Mouse (Mus musculus) midbrain, embryonic 14.5 days (tissue): ENCODE results near the gene Rsph4a. TPM values are rescaled to one million over a fixed set of nuclear protein-coding genes. Genes with fewer than 3 reads are reported as not detected.

Experiments used
- ATAC-seq: fragments of 200-750 bp; cut with Nextera tagmentation; 2 replicates; pipeline ENCODE4 v1.8.0; 2017; ENCODE audit warnings: moderate number of reproducible peaks, moderate library complexity; ENCODE audit not compliant: low FRiP score, low TSS enrichment
- DNase-seq: peaks from one replicate; pipeline ENCODE4 v3.0.0-alpha.2; 2015
- H3K27ac ChIP-seq: fragments of 300-500 bp; sonication (generic); replicated peaks from 2 replicates; pipeline ENCODE4 v1.5.1; 2014; ENCODE audit warnings: mild to moderate bottlenecking, low read depth, low read length, moderate library complexity
- H3K27me3 ChIP-seq: fragments of 300-500 bp; sonication (generic); 2 replicates; pipeline ENCODE4 v1.6.1; 2014; ENCODE audit warnings: low read length, control low read depth, mixed read lengths; ENCODE audit not compliant: control insufficient read depth, insufficient read depth
- H3K36me3 ChIP-seq: fragments of 300-500 bp; sonication (generic); 2 replicates; pipeline ENCODE4 v1.6.1; 2014; ENCODE audit warnings: low read length, control low read depth; ENCODE audit not compliant: control insufficient read depth, insufficient read depth
- H3K4me1 ChIP-seq: fragments of 300-500 bp; sonication (generic); 2 replicates; pipeline ENCODE4 v1.6.1; 2014; ENCODE audit warnings: mild to moderate bottlenecking, antibody characterized with exemption, low read length, control low read depth; ENCODE audit not compliant: control insufficient read depth, insufficient read depth
- H3K4me2 ChIP-seq: fragments of 300-500 bp; sonication (generic); 2 replicates; pipeline ENCODE4 v1.6.1; 2014; ENCODE audit warnings: mild to moderate bottlenecking, low read length, moderate library complexity
- H3K4me3 ChIP-seq: fragments of 300-500 bp; sonication (generic); replicated peaks from 2 replicates; pipeline ENCODE4 v1.5.1; 2014; ENCODE audit warnings: low read depth, low read length
- H3K9ac ChIP-seq: fragments of 300-500 bp; sonication (generic); replicated peaks from 2 replicates; pipeline ENCODE4 v1.6.1; 2014; ENCODE audit warnings: mild to moderate bottlenecking, low read length, moderate library complexity
- H3K9me3 ChIP-seq: fragments of 300-500 bp; sonication (generic); 2 replicates; pipeline ENCODE4 v1.6.1; 2016; ENCODE audit warnings: low read length, control low read depth, mixed read lengths; ENCODE audit not compliant: control insufficient read depth
- WGBS: fragments of 180-500 bp; shearing (Covaris S2); extraction: QIAGEN DNeasy Blood & Tissue Kit; methylation state at CpG from one replicate; pipeline ENCODE4 v1.1.7; 2014; 5-methylcytosine and 5-hydroxymethylcytosine counted together
- polyA plus RNA-seq: library from polyadenylated mRNA; unstranded; fragments of >200 nt; fragmentation: Nextera tagmentation; extraction: Ambion mirVana; gene quantifications from 2 replicates; pipeline ENCODE4 v1.2.1, GENCODE M21; 2014

Rsph4a gene
- polyA plus RNA-seq, 1 experiment from 2014 or later, result 0.74 TPM

DNA sequence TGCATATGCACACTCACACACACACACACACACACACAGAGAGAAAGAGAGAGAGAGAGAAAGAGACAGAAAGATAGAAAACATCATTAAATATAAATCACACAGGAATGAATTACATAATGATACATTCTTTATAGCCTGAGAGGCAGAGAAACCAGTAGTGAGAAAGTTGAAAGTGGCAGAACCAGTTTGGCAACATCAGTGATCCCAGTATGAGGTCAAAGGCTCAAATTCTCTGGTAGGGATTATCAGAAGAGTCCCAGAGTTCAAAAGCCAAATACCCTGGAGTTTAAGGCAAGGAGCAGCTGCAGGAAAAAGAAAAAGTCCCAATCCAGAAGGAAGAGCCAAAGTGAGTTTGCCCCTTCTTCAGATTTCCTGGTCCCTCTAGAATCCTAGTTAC is 35.8 kb downstream of the Rsph4a start:
- peaks cover 66% of the 10 kb centered on the region for H3K36me3 ChIP-seq
- no peak overlapping the region for H3K27ac ChIP-seq
- no peak for ATAC-seq
- H3K4me2 ChIP-seq, result no peak overlapping the region
- H3K4me3 ChIP-seq, result no peak overlapping the region
- no peaks in the 10 kb centered on the region for H3K4me1 ChIP-seq
- H3K9me3 ChIP-seq, result no peaks in the 10 kb centered on the region
- DNase-seq, result no peak
- no peaks in the 10 kb centered on the region for H3K27me3 ChIP-seq
- no peak overlapping the region for H3K9ac ChIP-seq

GRCm38 (mm10) chr10:33945390-33945789 is 40.5 kb downstream of the Rsph4a start:
- no peak overlapping the region for H3K27ac ChIP-seq
- no peak overlapping the region for H3K4me3 ChIP-seq
- no peak overlapping the region for H3K4me2 ChIP-seq
- H3K4me1 ChIP-seq, result peaks cover 14% of the 10 kb centered on the region; the same call in 1 of the 2 replicates
- H3K9ac ChIP-seq, result no peak overlapping the region
- peaks cover 47% of the 10 kb centered on the region for H3K36me3 ChIP-seq
- H3K9me3 ChIP-seq, result no peaks in the 10 kb centered on the region
- no peak for DNase-seq
- WGBS, result 91% methylated on average over 3 of the region's 3 CpGs
- ATAC-seq, result no peak
- no peaks in the 10 kb centered on the region for H3K27me3 ChIP-seq

- peaks cover 41% of the 10 kb centered on the region for H3K36me3 ChIP-seq
- 92% methylated on average over 2 of the region's 2 CpGs for WGBS
- ATAC-seq, result no peak
- no peak overlapping the region for H3K4me3 ChIP-seq
- DNase-seq, result no peak
- no peak overlapping the region for H3K9ac ChIP-seq
- no peak overlapping the region for H3K4me2 ChIP-seq
- no peak overlapping the region for H3K27ac ChIP-seq
- H3K9me3 ChIP-seq, result no peaks in the 10 kb centered on the region
- H3K27me3 ChIP-seq, result no peaks in the 10 kb centered on the region
- H3K4me1 ChIP-seq, result peaks cover 14% of the 10 kb centered on the region; the same call in 1 of the 2 replicates
These were observed 41.4 kb downstream of the Rsph4a start for GRCm38 (mm10) chr10:33946336-33946735.

DNA sequence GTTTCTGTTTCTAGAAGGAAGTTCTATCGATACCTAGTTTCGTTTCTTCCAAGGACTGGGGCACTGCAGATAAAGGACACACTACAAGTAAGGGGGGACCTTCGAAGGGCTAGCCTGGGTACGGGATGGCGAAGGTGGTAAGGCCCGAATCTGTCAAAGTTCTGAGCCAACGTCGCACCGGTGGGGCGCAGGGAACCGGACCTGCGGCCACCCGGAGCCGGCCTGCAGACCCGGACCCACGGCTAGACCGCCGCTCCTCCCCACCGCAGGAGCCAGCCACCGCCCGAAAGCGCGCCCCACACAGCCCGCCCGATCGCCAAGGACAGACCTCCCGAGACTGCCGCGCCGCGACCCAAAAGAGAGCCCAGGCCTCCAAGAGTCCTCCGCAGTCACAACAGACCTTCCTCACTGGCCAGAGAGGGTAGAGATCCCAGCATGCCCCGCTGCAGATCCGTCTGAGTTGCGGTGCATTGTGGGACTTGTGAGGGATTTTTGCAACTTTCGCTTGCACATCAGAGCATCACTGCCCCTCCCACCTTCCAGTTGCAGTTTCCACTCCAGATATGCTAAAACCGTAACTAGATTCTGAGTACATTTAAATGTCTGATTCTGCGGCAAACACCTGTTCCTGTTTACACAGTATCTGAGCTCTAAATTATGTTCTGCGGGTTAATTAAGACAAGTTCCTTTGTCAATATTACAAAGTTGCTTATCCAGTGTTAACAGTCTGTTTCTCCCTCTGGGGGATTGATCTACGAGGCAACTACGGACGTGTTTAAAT is 46.1 kb downstream of the Rsph4a start, which contains the start of gene Zup1:
Gene Zup1, minus strand, starts transcription at position 467 of the 781 bp plus-strand sequence.
- Histone ChIP-seq H3K4me1 (peaks cover 14% of the 10 kb centered on the region; the same call in 1 of the 2 replicates), H3K4me3 (peak within 1 kb of the TSS; percentile 85), H3K9me3 (no peaks in the 10 kb centered on the region), H3K4me2 (peak within 1 kb of the TSS; percentile 56), H3K9ac (peak within 1 kb of the TSS; percentile 95), H3K36me3 (peaks cover 16% of the 10 kb centered on the region), H3K27ac (peak within 1 kb of the TSS; percentile 78), H3K27me3 (no peaks in the 10 kb centered on the region)
- peak; percentile 90 for DNase-seq
- 3% methylated on average over 42 of the region's 42 CpGs for WGBS
- peak; percentile 95 for ATAC-seq

DNA sequence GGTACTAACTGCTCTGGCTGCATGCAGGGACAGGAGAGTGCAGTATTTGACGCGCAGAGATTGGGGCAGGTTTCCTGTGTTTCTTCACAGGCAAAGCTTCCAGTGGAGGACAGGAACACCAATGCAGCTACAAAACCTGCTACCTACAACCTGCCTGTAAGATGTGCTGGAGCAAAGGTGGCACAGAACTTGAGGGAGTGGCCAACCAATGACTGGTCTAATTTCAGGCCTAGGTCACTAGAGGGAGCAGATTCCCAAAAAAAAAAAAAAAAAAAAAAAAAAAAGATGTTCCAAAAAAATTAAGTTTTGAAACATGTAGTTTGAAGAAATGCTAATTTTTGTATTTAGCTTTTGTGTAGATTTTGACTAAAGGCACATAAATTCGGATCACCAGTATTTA is 47.6 kb downstream of the Rsph4a start:
- no peak overlapping the region for H3K4me2 ChIP-seq
- H3K4me3 ChIP-seq, result no peak overlapping the region
- no peak overlapping the region for H3K27ac ChIP-seq
- DNase-seq (no peak), ATAC-seq (no peak)
- H3K4me1 ChIP-seq, result peaks cover 14% of the 10 kb centered on the region; the same call in 1 of the 2 replicates
- 78% methylated on average over 3 of the region's 3 CpGs for WGBS
- H3K27me3 ChIP-seq, result no peaks in the 10 kb centered on the region
- no peak overlapping the region for H3K9ac ChIP-seq
- H3K36me3 ChIP-seq, result peaks cover 12% of the 10 kb centered on the region
- H3K9me3 ChIP-seq, result no peaks in the 10 kb centered on the region

Other genes with a start within 250 kb of the Rsph4a start
- not detected in 2 replicates for gene Sult3a2, start 118.4 kb upstream of the Rsph4a start, polyA plus RNA-seq
- gene Sult3a1, start 47.4 kb upstream of the Rsph4a start, polyA plus RNA-seq, result not detected in 2 replicates
- gene Zup1, start 46.2 kb downstream of the Rsph4a start, polyA plus RNA-seq, result 21.6 and 27.7 TPM in 2 replicates
- 135 and 152 TPM in 2 replicates for gene Rwdd1, start 114.5 kb downstream of the Rsph4a start, polyA plus RNA-seq
- not detected in 2 replicates for gene Trappc3l, start 132.5 kb downstream of the Rsph4a start, polyA plus RNA-seq
- not detected in 2 replicates for gene Calhm4, start 139.2 kb downstream of the Rsph4a start, polyA plus RNA-seq
- 0.18 and 0.62 TPM in 2 replicates for gene Calhm5, start 191.4 kb downstream of the Rsph4a start, polyA plus RNA-seq
- gene Calhm6, start 222.9 kb downstream of the Rsph4a start, polyA plus RNA-seq, result 0.27 and 1.0 TPM in 2 replicates